In genomic region chr11:22937716-22938316, GRCm38 (mm10) we compare ENCODE assay signal across 12 mouse cellular contexts. TPM values are rescaled to one million over a fixed set of nuclear protein-coding genes. Genes with fewer than 3 reads are reported as not detected.
"Had no signal": no experiment of that assay in that cellular context is flagged by ENCODE, and none has a peak within 500 bp of the region (broad histone marks: within the 10 kb centered on the region; RNA-seq: fewer than 3 reads in every experiment).

No protein-coding gene starts in this region.

- ATAC-seq: intestine, postnatal 0 days; lung, postnatal 0 days had no signal

- DNase-seq: kidney, adult 8-10 months; kidney, postnatal 25 days; left cerebral cortex, postnatal 4 days; lung, adult 2 months; lung, postnatal 36 days; midbrain, embryonic 14.5 days; right cerebral cortex, adult 18-20 months; right cerebral cortex, postnatal 4 days; spleen, adult 18-20 months had no signal

RNA-seq across cellular contexts. Expression of gene Gm28048, which starts 44.1 kb away (rescaled TPM):
- polyA plus RNA-seq: liver, adult 2 months; lung, adult 2 months had no signal
